Mouse (Mus musculus): ENCODE measurements around the gene Gm10638. TPM values are rescaled to one million over a fixed set of nuclear protein-coding genes. Genes with fewer than 3 reads are reported as not detected.

Gene Gm10638
- polyA plus RNA-seq, 1 experiment = 2.2 TPM

- H3K4me3 ChIP-seq (ENCODE audit: control insufficient read depth, insufficient read depth, low read length) = no peak overlapping the region
- H3K27ac ChIP-seq (ENCODE audit: control insufficient read depth, insufficient read depth, low read length) = no peak overlapping the region
- no peaks in the 10 kb centered on the region for H3K27me3 ChIP-seq (ENCODE audit: control insufficient read depth, insufficient read depth, low read length)
- DNase-seq = no peak
- WGBS = 91% methylated on average over 4 of the region's 4 CpGs
- TF ChIP-seq POLR2A (IDR thresholded peaks at IDR 0.05; ENCODE audit: control insufficient read depth, extremely low read depth, insufficient read depth, low read length, poor library complexity) (no peak), CTCF (IDR thresholded peaks at IDR 0.05; ENCODE audit: borderline replicate concordance, control insufficient read depth, extremely low read depth, insufficient read depth, low read length, poor library complexity) (no peak)
- no peaks in the 10 kb centered on the region for H3K4me1 ChIP-seq (replicated peaks; ENCODE audit: control insufficient read depth, insufficient read depth, low read length)
- H3K36me3 ChIP-seq (ENCODE audit: control insufficient read depth, insufficient read depth, low read length) = no peaks in the 10 kb centered on the region
Measured at GRCm38 (mm10) chr8:86759090-86759491, 13.6 kb downstream of the Gm10638 start.

- H3K27me3 ChIP-seq (ENCODE audit: control insufficient read depth, insufficient read depth, low read length) = no peaks in the 10 kb centered on the region
- H3K36me3 ChIP-seq (ENCODE audit: control insufficient read depth, insufficient read depth, low read length) = no peaks in the 10 kb centered on the region
- H3K27ac ChIP-seq (ENCODE audit: control insufficient read depth, insufficient read depth, low read length) = no peak overlapping the region
- 94% methylated on average over 6 of the region's 6 CpGs for WGBS
- TF ChIP-seq CTCF (IDR thresholded peaks at IDR 0.05; ENCODE audit: borderline replicate concordance, control insufficient read depth, extremely low read depth, insufficient read depth, low read length, poor library complexity) = no peak
- no peak for TF ChIP-seq POLR2A (IDR thresholded peaks at IDR 0.05; ENCODE audit: control insufficient read depth, extremely low read depth, insufficient read depth, low read length, poor library complexity)
- DNase-seq = no peak
- H3K4me3 ChIP-seq (ENCODE audit: control insufficient read depth, insufficient read depth, low read length) = no peak overlapping the region
- no peaks in the 10 kb centered on the region for H3K4me1 ChIP-seq (replicated peaks; ENCODE audit: control insufficient read depth, insufficient read depth, low read length)
Measured at GRCm38 (mm10) chr8:86760746-86761145, 15.2 kb downstream of the Gm10638 start.

GRCm38 (mm10) chr8:86762806-86763205 is 17.3 kb downstream of the Gm10638 start:
- no peak overlapping the region for H3K27ac ChIP-seq (ENCODE audit: control insufficient read depth, insufficient read depth, low read length)
- TF ChIP-seq POLR2A (IDR thresholded peaks at IDR 0.05; ENCODE audit: control insufficient read depth, extremely low read depth, insufficient read depth, low read length, poor library complexity) (no peak), CTCF (IDR thresholded peaks at IDR 0.05; ENCODE audit: borderline replicate concordance, control insufficient read depth, extremely low read depth, insufficient read depth, low read length, poor library complexity) (no peak)
- 91% methylated on average over 5 of the region's 5 CpGs for WGBS
- H3K4me3 ChIP-seq (ENCODE audit: control insufficient read depth, insufficient read depth, low read length) = no peak overlapping the region
- H3K4me1 ChIP-seq (replicated peaks; ENCODE audit: control insufficient read depth, insufficient read depth, low read length) = no peaks in the 10 kb centered on the region
- H3K27me3 ChIP-seq (ENCODE audit: control insufficient read depth, insufficient read depth, low read length) = no peaks in the 10 kb centered on the region
- H3K36me3 ChIP-seq (ENCODE audit: control insufficient read depth, insufficient read depth, low read length) = no peaks in the 10 kb centered on the region
- DNase-seq = no peak

GRCm38 (mm10) chr8:86765155-86765554 is 19.7 kb downstream of the Gm10638 start:
- 70% methylated on average over 10 of the region's 10 CpGs for WGBS
- H3K4me1 ChIP-seq (replicated peaks; ENCODE audit: control insufficient read depth, insufficient read depth, low read length) = no peaks in the 10 kb centered on the region
- no peaks in the 10 kb centered on the region for H3K36me3 ChIP-seq (ENCODE audit: control insufficient read depth, insufficient read depth, low read length)
- no peak for TF ChIP-seq CTCF (IDR thresholded peaks at IDR 0.05; ENCODE audit: borderline replicate concordance, control insufficient read depth, extremely low read depth, insufficient read depth, low read length, poor library complexity)
- no peak overlapping the region for H3K4me3 ChIP-seq (ENCODE audit: control insufficient read depth, insufficient read depth, low read length)
- no peaks in the 10 kb centered on the region for H3K27me3 ChIP-seq (ENCODE audit: control insufficient read depth, insufficient read depth, low read length)
- no peak for DNase-seq
- H3K27ac ChIP-seq (ENCODE audit: control insufficient read depth, insufficient read depth, low read length) = no peak overlapping the region

- Histone ChIP-seq H3K4me3 (ENCODE audit: control insufficient read depth, insufficient read depth, low read length) (no peak overlapping the region), H3K27ac (ENCODE audit: control insufficient read depth, insufficient read depth, low read length) (no peak overlapping the region), H3K4me1 (replicated peaks; ENCODE audit: control insufficient read depth, insufficient read depth, low read length) (no peaks in the 10 kb centered on the region), H3K27me3 (ENCODE audit: control insufficient read depth, insufficient read depth, low read length) (no peaks in the 10 kb centered on the region), H3K36me3 (ENCODE audit: control insufficient read depth, insufficient read depth, low read length) (no peaks in the 10 kb centered on the region)
- 96% methylated on average over 8 of the region's 8 CpGs for WGBS
- no peak for TF ChIP-seq CTCF (IDR thresholded peaks at IDR 0.05; ENCODE audit: borderline replicate concordance, control insufficient read depth, extremely low read depth, insufficient read depth, low read length, poor library complexity)
- no peak for TF ChIP-seq POLR2A (IDR thresholded peaks at IDR 0.05; ENCODE audit: control insufficient read depth, extremely low read depth, insufficient read depth, low read length, poor library complexity)
- no peak for DNase-seq
Measured at GRCm38 (mm10) chr8:86765669-86766068, 20.2 kb downstream of the Gm10638 start.

- 95% methylated on average over 9 of the region's 9 CpGs for WGBS
- Histone ChIP-seq H3K27me3 (ENCODE audit: control insufficient read depth, insufficient read depth, low read length) (no peaks in the 10 kb centered on the region), H3K4me3 (ENCODE audit: control insufficient read depth, insufficient read depth, low read length) (no peak overlapping the region), H3K36me3 (ENCODE audit: control insufficient read depth, insufficient read depth, low read length) (no peaks in the 10 kb centered on the region), H3K4me1 (replicated peaks; ENCODE audit: control insufficient read depth, insufficient read depth, low read length) (no peaks in the 10 kb centered on the region), H3K27ac (ENCODE audit: control insufficient read depth, insufficient read depth, low read length) (no peak overlapping the region)
- TF ChIP-seq POLR2A (IDR thresholded peaks at IDR 0.05; ENCODE audit: control insufficient read depth, extremely low read depth, insufficient read depth, low read length, poor library complexity) (no peak), CTCF (IDR thresholded peaks at IDR 0.05; ENCODE audit: borderline replicate concordance, control insufficient read depth, extremely low read depth, insufficient read depth, low read length, poor library complexity) (no peak)
- DNase-seq = no peak
Measured at GRCm38 (mm10) chr8:86766548-86767211, 21.2 kb downstream of the Gm10638 start.

GRCm38 (mm10) chr8:86768499-86768898 is 23.0 kb downstream of the Gm10638 start:
- Histone ChIP-seq H3K36me3 (ENCODE audit: control insufficient read depth, insufficient read depth, low read length) (no peaks in the 10 kb centered on the region), H3K4me1 (replicated peaks; ENCODE audit: control insufficient read depth, insufficient read depth, low read length) (no peaks in the 10 kb centered on the region), H3K27me3 (ENCODE audit: control insufficient read depth, insufficient read depth, low read length) (no peaks in the 10 kb centered on the region), H3K4me3 (ENCODE audit: control insufficient read depth, insufficient read depth, low read length) (no peak overlapping the region), H3K27ac (ENCODE audit: control insufficient read depth, insufficient read depth, low read length) (no peak overlapping the region)
- DNase-seq = no peak
- WGBS = 88% methylated on average over 5 of the region's 5 CpGs
- no peak for TF ChIP-seq CTCF (IDR thresholded peaks at IDR 0.05; ENCODE audit: borderline replicate concordance, control insufficient read depth, extremely low read depth, insufficient read depth, low read length, poor library complexity)
- TF ChIP-seq POLR2A (IDR thresholded peaks at IDR 0.05; ENCODE audit: control insufficient read depth, extremely low read depth, insufficient read depth, low read length, poor library complexity) = no peak

All from thymus, adult 2 months (tissue).